Mouse (Mus musculus): ENCODE measurements around the gene Clmp.

Gene Clmp

DNA sequence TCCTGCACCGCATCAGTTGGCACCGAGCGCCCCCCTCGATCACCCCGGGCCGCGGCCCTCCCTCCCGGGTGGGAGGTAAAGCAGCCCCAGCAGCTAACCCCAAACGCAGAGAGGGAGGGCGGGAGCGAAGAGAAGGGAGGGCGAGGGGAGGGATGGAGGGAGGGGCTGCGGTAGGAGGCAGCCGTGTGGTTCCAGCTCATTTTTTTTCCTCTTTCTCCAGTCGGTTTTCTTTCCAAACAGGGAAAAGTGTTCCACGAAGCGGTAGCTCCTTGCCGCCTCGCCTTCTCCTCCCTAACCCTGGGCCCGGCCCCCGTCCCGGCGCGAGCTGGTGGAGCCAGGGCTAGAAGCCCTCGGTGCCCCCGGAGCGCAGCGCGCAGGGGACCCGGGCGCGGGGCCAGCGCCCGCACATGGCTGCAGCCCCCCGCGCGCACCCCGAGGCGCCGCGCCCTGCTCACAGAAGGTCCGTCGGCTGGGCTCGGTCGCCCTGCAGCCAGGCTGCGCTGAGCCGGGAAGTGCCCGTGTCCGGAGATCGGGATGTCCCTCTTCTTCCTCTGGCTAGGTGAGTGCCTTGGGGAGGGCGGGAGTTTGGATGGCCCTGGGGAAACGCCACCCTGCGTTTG, at the start of gene Clmp:
Gene Clmp (plus strand): TSS at position 162 of the 620 bp plus-strand sequence.
- no peak for DNase-seq (ENCODE audit: low read depth, low spot score)

- DNase-seq (ENCODE audit: low read depth, low spot score): no peak
Measured at GRCm38 (mm10) chr9:40636054-40636453, 49.7 kb upstream of the Clmp start.

DNA sequence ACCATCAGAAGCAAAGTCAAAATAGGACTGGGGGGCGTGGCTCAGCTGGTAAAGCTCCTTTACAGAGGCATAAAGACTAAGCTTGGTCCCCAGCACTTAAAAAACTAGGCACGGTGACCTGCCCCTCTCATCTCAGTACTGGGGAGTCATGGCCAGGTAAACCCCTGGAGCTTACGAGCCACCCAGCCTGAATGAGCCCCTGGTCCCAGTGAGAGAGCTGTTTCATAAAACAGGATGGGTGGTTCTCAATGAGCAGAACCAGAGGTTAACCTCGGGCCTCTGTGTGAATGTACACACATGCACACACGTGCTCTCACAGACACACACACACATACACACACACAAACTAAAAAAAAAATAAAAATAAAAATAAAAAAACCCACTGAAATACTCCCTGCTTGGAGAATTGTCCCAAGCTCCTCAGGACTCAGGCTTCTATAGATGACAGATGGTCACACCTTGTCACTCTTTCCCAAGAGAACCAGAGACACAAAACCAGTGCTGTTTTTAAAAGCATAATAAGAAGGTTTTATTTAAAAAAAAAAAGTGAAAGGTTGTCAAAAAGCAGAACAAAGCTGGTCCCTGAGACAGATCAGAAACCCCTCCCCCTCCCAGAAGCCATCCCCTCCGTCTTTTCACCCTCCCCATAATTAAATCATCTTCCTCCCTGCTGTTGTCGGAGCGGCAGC, 47.9 kb upstream of the Clmp start:
- no peak for DNase-seq (ENCODE audit: low read depth, low spot score)

GRCm38 (mm10) chr9:40638394-40639049, 47.2 kb upstream of the Clmp start:
- no peak for DNase-seq (ENCODE audit: low read depth, low spot score)

GRCm38 (mm10) chr9:40639536-40640187, 46.1 kb upstream of the Clmp start:
- DNase-seq (ENCODE audit: low read depth, low spot score): no peak

- DNase-seq (ENCODE audit: low read depth, low spot score): no peak
Measured at GRCm38 (mm10) chr9:40641318-40641717, 44.4 kb upstream of the Clmp start.

GRCm38 (mm10) chr9:40642470-40643220, 43.1 kb upstream of the Clmp start:
- no peak for DNase-seq (ENCODE audit: low read depth, low spot score)

DNA sequence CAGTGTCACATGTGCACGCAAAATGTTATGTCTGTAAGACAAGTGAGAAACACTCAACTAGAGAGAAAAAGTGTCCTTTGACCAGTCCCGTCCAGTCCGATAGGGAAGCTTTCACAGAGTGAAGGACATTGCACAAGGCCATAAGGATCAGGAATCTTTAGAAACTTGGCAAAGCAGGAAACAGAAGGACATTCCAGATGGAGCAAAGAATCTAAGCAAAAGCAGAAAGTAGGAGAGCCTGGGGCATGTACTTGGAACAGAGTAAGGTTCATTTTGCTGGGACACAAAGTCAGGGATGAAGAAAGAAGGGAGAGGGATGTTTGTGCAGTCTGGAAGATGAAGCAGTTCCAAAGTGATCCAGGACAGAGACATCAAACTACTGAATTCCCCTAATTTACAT, 36.3 kb upstream of the Clmp start:
- no peak for DNase-seq (ENCODE audit: low read depth, low spot score)

- no peak for DNase-seq (ENCODE audit: low read depth, low spot score)
Measured at GRCm38 (mm10) chr9:40649983-40650382, 35.8 kb upstream of the Clmp start.

GRCm38 (mm10) chr9:40651239-40651859, 34.4 kb upstream of the Clmp start:
- DNase-seq (ENCODE audit: low read depth, low spot score): no peak

DNA sequence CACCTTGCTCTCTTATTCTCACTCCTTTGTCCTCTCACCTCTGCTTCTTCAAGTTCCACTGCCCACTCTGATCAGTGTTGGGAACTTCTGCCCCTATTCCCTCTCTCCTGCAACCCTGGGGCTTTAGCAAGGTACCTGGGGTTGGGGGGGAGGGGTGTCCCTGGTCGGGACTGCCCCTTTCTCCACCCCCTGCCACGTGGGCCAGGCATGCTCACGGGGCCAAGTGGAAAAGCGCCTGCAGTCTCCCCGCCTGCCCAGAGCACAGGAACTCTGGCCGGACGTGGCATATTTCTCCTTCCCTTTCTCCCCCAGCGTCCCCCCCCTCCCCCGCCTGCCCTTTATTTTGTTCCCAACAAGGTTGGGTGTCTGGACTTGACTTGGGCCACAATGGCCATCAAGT, 33.0 kb upstream of the Clmp start:
- DNase-seq (ENCODE audit: low read depth, low spot score): no peak

GRCm38 (mm10) chr9:40666190-40666803, 19.5 kb upstream of the Clmp start:
- DNase-seq (ENCODE audit: low read depth, low spot score): no peak

DNA sequence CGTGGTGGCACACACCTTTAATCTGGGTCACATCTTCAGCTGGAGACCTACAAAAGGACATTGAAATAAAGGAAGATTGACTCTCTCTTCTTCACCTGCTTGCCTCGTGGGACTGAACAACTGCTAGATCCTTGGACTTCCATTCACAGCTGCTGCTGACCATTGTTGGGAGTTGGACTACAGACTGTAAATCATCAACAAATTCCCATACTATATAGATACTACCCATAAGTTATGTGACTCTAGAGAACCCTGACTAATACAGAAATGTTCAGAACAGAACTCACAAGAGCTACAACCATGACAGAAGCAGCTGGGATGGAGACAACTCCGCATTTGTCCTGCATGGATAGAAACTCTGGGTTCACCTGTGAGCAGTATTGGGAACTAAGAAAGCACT, 15.4 kb upstream of the Clmp start, which contains the start of gene Gm21915:
Gene Gm21915 (plus strand): TSS at position 301 of the 400 bp plus-strand sequence.
- no peak for DNase-seq (ENCODE audit: low read depth, low spot score)

- no peak for DNase-seq (ENCODE audit: low read depth, low spot score)
Measured at GRCm38 (mm10) chr9:40671323-40671930, 14.3 kb upstream of the Clmp start.

DNA sequence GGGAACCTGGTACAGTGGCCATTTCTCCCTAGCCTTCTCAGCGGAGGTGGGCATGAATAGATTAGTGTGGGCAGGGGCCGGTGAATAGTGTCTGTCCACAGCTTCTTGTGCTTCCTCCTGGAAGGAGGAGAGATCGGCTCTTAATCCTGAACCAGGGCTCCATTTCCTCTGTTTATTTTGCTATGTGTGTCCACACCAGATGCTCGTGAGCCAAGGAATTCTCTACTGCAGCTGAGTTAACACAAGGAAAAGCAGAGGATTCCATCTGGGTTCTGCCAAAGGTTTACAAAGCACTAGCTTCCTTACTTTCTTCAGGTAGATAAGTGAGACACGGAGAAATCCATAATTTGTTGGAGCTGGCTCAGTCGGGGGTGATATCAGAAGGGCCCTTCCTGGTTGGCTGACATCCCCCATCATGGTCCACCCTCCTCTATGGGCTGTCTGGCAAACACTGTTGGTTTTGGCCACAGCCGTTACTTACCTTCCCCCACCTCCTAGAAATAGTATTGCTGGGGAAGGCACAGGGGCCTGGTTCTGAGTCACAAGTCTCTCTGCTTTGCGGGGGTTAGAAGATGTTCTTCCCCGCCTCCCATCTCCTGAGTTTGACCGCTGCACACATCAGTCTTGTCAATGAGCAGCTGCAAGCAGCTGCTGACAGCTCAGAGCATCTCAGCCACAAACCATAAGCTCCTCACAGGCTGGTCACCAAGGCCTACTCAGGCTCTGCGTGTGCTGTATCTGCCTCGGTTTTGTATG, 10.4 kb upstream of the Clmp start:
- DNase-seq (ENCODE audit: low read depth, low spot score): no peak

- DNase-seq (ENCODE audit: low read depth, low spot score): no peak
Measured at GRCm38 (mm10) chr9:40678653-40679052, 7.1 kb upstream of the Clmp start.

GRCm38 (mm10) chr9:40686421-40686899, 698 bp downstream of the Clmp start:
- DNase-seq (ENCODE audit: low read depth, low spot score): no peak

DNA sequence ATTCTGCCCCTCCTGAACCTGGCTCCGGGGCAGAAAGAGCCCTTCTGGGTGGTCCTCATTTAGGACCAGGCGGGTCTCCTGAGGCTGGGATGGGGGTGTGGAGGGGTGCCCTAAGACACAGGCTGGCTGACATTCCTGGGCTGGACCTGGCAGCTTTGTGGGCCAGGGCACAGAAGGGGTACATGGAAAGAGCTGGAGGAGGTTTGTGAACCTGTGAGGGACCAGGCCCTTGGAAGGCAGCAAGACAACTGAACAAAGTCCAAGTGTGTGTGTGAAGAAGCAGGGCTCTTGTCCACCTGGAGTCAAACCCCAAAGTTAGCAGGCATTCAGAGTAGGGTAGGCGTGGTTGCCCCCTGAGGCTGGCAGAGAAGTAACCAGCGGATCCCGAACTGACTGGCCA, 1.3 kb downstream of the Clmp start:
- no peak for DNase-seq (ENCODE audit: low read depth, low spot score)

DNA sequence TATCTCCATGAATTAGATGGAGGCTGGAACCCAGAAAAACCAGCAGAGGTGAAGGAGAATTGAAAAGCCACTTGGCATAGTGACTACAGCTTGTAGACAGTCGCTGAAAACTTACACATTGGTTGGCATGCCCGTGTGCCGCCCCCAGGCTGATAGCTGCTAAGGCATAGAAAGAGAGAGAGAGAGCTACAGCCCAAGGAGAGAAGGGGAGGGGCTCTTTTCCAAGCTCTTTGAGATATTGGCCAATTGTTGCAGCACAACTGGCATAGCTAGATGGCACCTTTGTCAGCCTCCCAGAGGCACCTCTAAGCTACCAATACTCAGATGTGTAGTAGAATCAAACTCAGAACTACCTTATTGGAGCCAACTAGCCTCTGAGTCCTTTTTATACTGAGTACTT, 1.8 kb downstream of the Clmp start:
- DNase-seq (ENCODE audit: low read depth, low spot score): no peak
